Mouse (Mus musculus) urinary bladder, adult 2 months (tissue): ENCODE data around the gene Pnpla3. TPM values are rescaled to one million over a fixed set of nuclear protein-coding genes. Genes with fewer than 3 reads are reported as not detected.

ENCODE experiments used
- DNase-seq: peaks from one replicate; pipeline ENCODE4 v3.0.0; 2022; ENCODE audit warnings: low spot score
- polyA plus RNA-seq: library from polyadenylated mRNA; depleted of rRNA; stranded (reverse); fragments of >200 nt; gene quantifications from 2 replicates; pipeline ENCODE4 v1.2.3, GENCODE M21; 2012; rRNA removed

The Pnpla3 gene
- polyA plus RNA-seq, 1 experiment: 23.6 TPM

GRCm38 (mm10) chr15:84216461-84217084 is 48.9 kb downstream of the Pnpla3 start:
- DNase-seq: no peak

GRCm38 (mm10) chr15:84217969-84218782 is 50.5 kb downstream of the Pnpla3 start:
- no peak for DNase-seq

GRCm38 (mm10) chr15:84218783-84219271 is 51.2 kb downstream of the Pnpla3 start:
- DNase-seq: no peak

- DNase-seq: no peak
Observed at GRCm38 (mm10) chr15:84221539-84221938, 53.9 kb downstream of the Pnpla3 start.

- DNase-seq: no peak
Observed at GRCm38 (mm10) chr15:84223423-84223822, 55.8 kb downstream of the Pnpla3 start.

GRCm38 (mm10) chr15:84224779-84225178 is 57.1 kb downstream of the Pnpla3 start:
- no peak for DNase-seq

GRCm38 (mm10) chr15:84226918-84227317 is 59.3 kb downstream of the Pnpla3 start:
- DNase-seq: no peak

GRCm38 (mm10) chr15:84230661-84231060 is 63.0 kb downstream of the Pnpla3 start:
- no peak for DNase-seq

GRCm38 (mm10) chr15:84231113-84231712 is 63.6 kb downstream of the Pnpla3 start:
- no peak for DNase-seq

GRCm38 (mm10) chr15:84231721-84232561 is 64.3 kb downstream of the Pnpla3 start, which contains the start of gene Parvb:
TSS of gene Parvb (plus strand) at chr15:84232043.
- DNase-seq: no peak

GRCm38 (mm10) chr15:84232609-84233008 is 65.0 kb downstream of the Pnpla3 start:
- DNase-seq: no peak

- DNase-seq: no peak
Observed at GRCm38 (mm10) chr15:84234794-84235581, 67.4 kb downstream of the Pnpla3 start.

GRCm38 (mm10) chr15:84235646-84236045 is 68.0 kb downstream of the Pnpla3 start:
- DNase-seq: no peak

Other genes with a start within 250 kb of the Pnpla3 start
- gene Efcab6, start 102.5 kb upstream of the Pnpla3 start, polyA plus RNA-seq: 0.09 and 0.12 TPM in 2 replicates
- 2.0 and 2.4 TPM in 2 replicates for gene Sult4a1, start 62.1 kb upstream of the Pnpla3 start, polyA plus RNA-seq
- gene Pnpla5, start 44.7 kb upstream of the Pnpla3 start, polyA plus RNA-seq: 0.06 TPM in 1 of 2 replicates, not detected in the other
- gene Samm50, start 24.4 kb downstream of the Pnpla3 start, polyA plus RNA-seq: 15.2 and 28.2 TPM in 2 replicates
- gene Parvb, start 64.2 kb downstream of the Pnpla3 start, polyA plus RNA-seq: 5.7 and 7.6 TPM in 2 replicates
- 1.9 TPM in 2 replicates for gene Parvg, start 156.2 kb downstream of the Pnpla3 start, polyA plus RNA-seq